Mouse (Mus musculus) kidney, adult 2 months (tissue): ENCODE results near the gene Atg101.

Experiments
- CTCF ChIP-seq: fragments of 200-500 bp; conservative IDR thresholded peaks from 2 replicates; pipeline ENCODE4 v1.5.1; 2011; ENCODE audit warnings: low read depth, mild to moderate bottlenecking, control low read depth, low read length, moderate library complexity, mixed read lengths; ENCODE audit not compliant: insufficient read depth, insufficient read length
- POLR2A ChIP-seq: fragments of 200-500 bp; IDR thresholded peaks from one replicate; pipeline ENCODE4 v1.6.1; 2011; ENCODE audit warnings: low read depth, low read length, control low read depth

DNA sequence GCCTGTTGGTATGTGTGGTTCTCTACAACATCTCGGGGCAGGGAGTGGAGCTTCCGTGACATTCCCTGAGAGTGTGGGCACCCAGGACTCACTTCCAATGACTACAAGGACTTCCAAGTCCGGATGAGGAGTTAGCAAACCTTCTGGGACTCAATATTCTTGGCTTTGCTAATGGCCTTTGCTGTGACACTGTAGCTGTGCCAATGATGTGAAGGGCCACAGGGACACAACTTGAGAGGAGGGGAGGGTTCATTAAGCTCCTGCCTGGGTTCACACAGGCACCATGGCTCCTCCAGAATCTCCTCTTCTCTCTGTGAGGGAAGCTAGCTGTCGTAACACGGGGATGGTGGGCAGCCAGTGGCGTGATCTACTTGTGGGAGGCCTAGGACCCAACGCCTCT, 38.6 kb downstream of the Atg101 start:
- no peak for TF ChIP-seq POLR2A
- no peak for TF ChIP-seq CTCF
